Mouse (Mus musculus) liver, embryonic 14.5 days (tissue): Measurements from ENCODE around the gene Ppm1l.

Source experiments
- CTCF ChIP-seq: IDR thresholded peaks from 2 replicates; pipeline ENCODE4 v1.5.1; 2016; ENCODE audit warnings: antibody characterized with exemption, low read depth, control low read depth
- EP300 ChIP-seq: IDR thresholded peaks from 2 replicates; pipeline ENCODE4 v1.6.1; 2016; ENCODE audit warnings: antibody characterized with exemption, low read depth

DNA sequence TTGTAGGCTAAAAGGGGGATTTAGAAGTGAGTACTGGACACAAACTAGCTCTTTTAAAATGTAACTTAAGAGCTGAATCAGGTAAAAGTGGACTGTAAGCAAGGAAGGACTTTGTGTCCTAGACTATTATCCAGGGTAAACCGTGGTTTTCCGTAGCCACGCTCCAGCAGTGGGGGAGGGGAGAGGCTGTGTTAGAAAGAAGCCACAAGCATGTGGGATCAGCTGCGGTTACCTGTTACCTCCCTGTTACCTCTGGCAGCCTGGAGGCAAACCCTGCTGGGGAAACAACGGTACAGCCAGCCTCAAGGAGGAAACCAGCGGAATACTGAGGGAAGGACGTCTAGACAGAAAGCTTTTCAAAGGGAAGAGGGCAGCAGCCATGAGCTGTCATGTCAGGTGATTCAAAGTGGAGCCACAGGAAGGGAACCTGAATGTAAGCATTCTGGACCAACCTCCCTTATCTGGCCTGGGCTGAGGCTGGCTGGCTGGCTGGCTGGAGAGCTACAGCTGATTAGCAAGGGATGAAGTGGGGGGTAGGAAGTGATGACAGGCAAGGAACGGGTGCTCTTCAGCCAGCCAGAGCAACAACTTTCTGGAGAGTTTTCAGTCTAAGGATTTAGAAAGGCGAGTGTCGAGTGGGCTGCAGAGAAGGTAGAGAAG, 271.6 kb downstream of the Ppm1l start:
- TF ChIP-seq CTCF (no peak), EP300 (no peak)
